Mouse (Mus musculus) brain, embryonic 14.5 days (tissue): ENCODE measurements around the gene Slc11a1.

ENCODE experiments used
- CTCF ChIP-seq: fragments of 200-500 bp; IDR thresholded peaks from 2 replicates; pipeline ENCODE4 v1.5.1; 2012; ENCODE audit warnings: inconsistent platforms, mild to moderate bottlenecking, moderate library complexity, borderline replicate concordance; ENCODE audit not compliant: insufficient read depth, insufficient read length; ENCODE audit errors: extremely low read depth
- POLR2A ChIP-seq: fragments of 200-500 bp; IDR thresholded peaks from 2 replicates; pipeline ENCODE4 v1.6.1; 2012; ENCODE audit warnings: mild to moderate bottlenecking, inconsistent platforms, borderline replicate concordance; ENCODE audit not compliant: poor library complexity, insufficient read depth, insufficient read length, severe bottlenecking; ENCODE audit errors: extremely low read depth

DNA sequence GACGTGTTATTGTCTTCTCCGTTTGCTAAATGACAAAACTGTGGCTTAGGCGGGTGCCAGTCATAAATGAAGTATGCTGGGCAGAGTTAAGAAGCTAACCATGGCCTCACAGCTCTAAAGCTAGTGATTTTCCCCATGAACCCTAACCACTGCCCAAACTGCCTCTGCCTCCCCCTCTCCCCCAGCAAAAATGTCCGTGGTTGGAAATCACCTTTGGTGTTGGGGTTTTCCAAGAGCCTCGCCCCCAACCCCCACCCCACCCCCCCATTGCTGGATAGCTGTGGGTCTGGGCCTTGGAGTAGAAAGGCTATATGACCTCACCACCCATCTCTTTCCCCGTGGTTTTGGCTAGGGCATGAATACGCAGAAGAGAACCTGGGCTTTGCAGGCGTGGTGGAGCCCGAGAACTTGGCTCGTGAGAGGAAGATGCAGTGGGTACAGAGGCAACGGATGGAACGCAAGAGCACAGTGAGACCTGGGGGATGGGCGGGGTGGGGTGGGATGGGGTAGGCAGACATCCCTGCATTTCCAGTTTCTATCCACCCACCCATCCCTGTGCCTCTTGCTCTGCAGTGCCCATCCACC lies 23.7 kb upstream of the Slc11a1 start:
- TF ChIP-seq CTCF (no peak), POLR2A (no peak)
